Mouse (Mus musculus): ENCODE data around the gene Sulf2.

GRCm38 (mm10) chr2:166029232-166029631, 126.2 kb downstream of the Sulf2 start:
- TF ChIP-seq CTCF (IDR thresholded peaks at IDR 0.05; ENCODE audit: low read depth, low read length) (no peak), POLR2A (IDR thresholded peaks at IDR 0.05; ENCODE audit: insufficient read depth, low read length) (no peak), EP300 (IDR thresholded peaks at IDR 0.05; ENCODE audit: insufficient read depth, low read depth, low read length) (no peak)

Measured in ES-Bruce4 (cell line).